Mouse (Mus musculus): ENCODE data around the gene Ppp1r26.

Ppp1r26 gene

DNA sequence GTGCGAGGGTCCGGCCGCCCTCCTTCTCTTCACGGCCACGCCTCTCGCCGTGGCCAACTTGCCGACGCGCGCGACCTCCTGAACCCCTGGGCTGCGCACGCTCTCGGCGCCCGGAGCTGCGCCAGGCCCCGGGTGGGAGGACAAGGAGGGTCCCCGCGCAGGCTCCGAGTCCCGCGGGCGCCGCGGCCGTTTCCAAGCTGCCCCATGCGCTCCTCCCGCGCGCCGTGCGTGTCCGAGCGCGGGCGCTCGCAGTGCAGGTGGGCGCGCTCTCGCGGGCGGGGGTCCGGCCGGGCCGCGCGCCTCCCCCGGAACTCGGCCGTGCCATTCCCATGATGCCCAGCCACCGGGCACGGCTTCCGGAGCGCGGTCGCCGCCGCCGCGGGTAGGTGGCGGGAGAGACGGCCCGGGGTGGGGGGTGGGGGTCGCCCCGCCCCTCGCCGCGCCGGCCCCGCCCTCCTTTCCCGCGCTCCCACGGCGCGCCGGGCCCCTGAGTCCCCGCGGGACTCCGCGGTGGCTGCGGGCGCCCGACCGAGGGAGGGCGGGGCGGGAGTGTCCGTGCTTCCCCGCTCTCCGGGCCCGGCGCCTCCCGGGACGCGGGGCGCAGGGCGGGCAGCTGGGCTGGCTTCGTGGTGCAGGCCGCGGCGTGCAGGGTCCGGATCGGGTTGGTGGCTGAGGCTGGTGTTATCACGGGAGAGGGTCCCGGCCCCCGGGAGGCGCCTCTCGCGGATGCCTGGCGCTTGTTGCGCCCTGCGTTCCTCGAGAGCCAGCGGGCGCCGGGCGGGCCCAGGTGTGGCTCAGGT, at the start of gene Ppp1r26:
Gene Ppp1r26 (plus strand): TSS at position 286 of the 800 bp plus-strand sequence.
- no peak for DNase-seq (ENCODE audit: low spot score in 2 of 2)

DNA sequence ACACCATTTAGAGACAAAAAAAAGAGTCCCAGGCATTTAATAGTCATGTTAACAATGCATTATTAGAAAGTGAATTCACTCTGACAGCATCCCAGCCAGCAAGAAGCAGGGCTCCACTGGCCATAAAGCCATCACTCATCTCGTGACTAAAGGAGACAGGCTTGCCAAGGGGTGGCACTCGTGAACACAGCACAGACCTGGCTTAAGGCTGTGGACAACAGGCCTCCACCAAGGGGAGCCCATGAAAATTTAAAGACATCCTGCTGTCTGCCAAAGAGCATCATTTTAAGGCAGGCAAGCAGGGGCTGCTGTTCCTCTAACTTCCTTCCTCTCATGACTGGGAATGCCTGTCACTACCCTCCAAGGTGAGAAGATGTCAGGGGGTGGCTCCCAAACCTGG, 49.7 kb upstream of the Ppp1r26 start:
- no peak for DNase-seq (ENCODE audit: low spot score in 2 of 2)

DNA sequence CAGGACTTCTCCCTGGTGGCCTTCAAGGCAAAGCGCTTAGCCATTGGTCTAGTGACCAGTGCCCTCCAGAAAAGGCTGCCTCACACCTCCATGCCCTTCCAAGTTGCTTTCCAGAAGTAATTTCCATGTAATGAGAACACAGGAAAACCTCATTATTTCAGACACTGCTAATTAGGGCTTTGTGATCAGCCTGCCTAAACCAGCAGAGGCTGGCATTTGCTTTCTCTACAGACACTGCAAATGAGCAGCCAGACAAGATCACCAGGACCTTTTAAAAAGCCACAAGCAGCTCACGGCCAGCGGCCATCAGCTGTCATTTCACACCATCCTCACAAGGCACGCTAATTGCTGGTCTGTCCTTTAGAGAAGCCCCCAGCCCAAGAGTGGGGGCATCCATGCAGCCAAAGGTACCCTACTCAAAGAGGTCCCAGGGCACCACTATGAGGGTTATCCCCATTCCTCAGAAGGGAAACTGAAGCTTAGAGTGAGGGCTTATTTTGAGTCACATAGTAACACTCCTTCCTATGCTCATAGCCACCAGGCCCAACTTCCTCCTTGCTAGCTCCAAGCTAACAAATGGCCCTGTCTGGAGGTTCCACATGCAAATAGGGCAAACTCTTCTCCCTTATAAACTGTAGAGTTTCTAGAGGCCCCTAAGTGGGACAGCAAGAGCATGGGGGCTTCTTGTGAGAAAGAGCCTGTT, 49.0 kb upstream of the Ppp1r26 start:
- no peak for DNase-seq (ENCODE audit: low spot score in 2 of 2)

DNA sequence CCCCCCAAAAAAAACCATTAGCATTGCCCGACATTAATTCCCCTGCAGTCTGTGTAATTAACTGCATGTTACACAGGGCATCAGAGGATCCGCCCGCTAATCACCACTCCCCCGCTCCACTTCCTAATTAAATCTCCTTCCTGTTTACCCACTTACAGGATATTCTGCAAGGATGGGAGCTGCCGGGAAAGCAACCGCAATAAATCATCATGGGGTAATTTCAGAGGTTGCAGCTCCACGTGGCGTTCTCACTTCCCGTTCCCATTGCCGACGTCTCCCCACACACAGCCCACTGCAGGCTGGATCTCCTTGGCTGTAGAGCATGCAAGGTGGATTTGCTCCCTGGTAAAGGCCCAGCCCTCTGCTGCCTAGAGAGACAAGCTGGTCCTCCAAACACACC, 45.0 kb upstream of the Ppp1r26 start:
- no peak for DNase-seq (ENCODE audit: low spot score in 2 of 2)

DNA sequence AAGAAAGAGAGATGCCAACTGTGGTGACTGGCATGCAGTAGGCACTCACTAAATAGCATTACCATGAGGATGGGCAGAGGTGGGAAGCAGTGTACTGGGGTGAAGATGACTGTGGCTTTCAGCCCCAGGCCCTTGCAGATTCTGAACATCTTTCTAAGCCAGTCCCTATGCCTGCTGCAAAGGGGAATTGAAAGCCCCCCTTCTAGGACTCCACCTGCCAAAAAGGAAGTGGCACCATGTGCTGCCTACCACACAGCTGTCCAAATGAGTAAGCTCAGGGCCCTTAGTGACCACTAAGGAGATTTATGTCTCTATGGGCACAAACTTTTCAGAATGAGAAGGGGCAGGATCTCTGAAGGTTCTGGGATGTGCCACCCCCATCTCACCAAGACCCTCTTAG, 44.5 kb upstream of the Ppp1r26 start:
- DNase-seq (ENCODE audit: low spot score in 2 of 2) = no peak

DNA sequence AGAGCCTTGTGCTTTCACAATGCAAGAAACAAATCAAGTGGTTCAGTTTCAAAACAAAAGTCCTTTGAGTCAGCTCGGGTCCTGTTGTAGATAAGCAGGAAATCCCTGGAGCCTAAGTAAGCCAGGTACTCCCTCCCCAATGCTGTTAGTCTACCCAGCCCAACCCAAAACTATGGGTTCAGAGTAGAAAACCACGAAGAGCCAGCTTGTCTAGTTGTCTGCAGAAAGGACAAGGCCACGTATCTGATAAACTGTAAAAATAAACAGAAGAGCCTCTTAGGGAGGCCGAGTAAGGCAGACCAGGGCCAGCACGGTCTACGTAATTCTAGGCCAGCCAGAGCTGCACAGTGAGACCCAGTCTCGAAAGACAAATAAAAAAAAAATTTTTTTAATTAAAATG, 38.8 kb upstream of the Ppp1r26 start:
- no peak for DNase-seq (ENCODE audit: low spot score in 2 of 2)

DNA sequence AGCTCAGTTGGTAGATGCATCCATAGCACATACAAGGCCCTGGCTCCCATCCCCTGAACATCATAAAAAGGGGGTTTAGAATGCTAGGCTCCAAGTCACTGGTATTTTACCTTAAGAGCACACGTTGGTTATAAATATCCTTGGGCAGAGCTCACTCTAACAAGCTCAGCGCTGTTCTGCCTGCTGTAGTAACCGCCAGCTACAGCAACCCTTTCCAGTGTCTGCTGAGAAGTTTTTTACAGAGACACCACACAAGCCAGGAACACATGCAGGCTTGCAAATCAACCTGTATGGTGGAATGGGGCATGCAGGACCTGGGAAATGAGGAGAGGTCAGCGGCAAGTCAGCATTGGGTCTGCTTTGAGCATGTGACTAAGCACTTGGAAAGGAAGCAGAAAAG, 37.5 kb upstream of the Ppp1r26 start:
- DNase-seq (ENCODE audit: low spot score in 2 of 2) = no peak

DNA sequence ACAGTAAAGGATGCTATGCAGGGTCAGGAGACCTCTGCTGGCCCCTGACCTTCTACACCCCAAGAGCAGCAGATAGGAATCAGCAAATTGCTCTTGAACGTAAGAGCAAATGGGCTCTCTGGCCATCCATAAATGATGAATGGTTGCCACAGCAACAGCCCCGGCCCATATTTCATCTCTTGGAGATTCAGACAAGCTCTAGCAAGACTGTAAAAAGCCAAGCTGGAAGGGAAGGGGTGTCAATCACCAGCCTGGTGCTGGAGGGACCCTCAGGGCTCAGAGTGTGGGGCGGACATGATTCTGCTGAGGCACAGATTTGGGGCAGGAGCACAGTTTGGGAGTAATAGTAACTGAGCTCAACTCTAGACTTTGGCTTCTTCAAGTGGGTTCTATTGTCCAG, 37.0 kb upstream of the Ppp1r26 start:
- DNase-seq (ENCODE audit: low spot score in 2 of 2) = no peak

DNA sequence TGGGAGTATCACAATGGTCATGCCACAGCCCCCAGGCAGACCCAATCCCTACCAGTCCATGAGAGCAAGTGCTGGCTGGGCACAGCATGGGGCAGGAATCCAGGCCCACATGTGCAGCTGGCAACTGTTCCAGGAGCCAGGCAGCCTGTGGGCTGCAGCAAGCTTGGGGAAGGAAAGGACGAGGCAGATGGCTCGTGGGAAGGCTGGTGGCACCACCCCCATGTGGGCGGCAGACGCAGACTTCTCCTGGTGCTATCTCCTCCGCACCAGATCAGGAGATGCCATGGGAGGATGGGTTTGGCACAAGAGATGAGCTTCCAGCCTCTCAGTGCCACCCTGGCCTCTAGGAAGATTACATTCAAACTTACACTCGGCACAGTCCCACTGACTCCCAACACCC, 33.7 kb upstream of the Ppp1r26 start:
- DNase-seq (ENCODE audit: low spot score in 2 of 2) = no peak

DNA sequence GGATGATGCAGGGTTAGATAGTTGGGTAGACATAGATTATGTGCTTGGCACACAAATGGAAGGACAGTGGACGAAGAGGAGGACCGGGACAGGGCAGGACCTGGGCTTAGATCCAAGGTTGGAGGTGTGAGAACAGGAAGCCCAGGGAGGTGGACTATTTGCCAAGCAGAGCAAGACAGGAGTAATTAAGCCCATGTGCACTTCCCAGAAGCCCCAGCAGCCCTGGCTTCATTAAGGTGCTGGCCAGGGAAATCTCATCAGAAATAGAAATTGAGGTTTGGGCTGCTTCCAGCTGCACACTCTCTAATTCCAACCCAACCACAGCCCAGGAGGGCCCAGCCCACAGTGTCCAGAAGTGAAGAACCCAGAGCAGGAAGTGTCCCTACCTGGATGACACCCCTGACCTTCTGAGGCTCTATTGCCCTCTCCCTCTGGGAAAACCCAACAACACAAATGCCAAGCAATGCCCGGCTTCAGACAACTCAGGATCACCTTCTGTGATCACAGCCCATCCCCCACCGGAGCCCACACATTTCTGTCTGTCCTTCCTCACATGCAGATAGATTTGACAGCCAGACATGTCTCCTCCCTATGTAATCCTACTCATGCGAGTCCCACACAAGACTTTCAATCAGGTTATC, 32.4 kb upstream of the Ppp1r26 start:
- DNase-seq (ENCODE audit: low spot score in 2 of 2) = no peak

DNA sequence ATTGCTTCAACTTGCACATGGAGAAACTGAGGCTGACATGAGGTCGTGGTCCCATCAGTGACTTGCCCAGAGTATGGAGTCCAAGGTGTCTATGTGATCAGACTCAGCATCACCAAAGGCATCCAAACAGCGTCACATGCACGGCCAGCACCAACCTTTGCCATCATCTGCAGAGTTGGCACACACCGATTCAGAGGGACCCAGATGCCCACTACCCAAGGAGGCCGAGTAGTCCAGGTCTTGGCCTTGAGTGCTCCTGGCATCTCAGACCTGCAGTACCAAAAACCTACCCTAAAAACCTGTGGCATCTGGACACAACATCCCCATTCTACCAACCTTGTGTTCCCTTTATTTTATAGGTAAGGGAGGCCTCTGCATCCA, 31.9 kb upstream of the Ppp1r26 start:
- DNase-seq (ENCODE audit: low spot score in 2 of 2) = no peak

DNA sequence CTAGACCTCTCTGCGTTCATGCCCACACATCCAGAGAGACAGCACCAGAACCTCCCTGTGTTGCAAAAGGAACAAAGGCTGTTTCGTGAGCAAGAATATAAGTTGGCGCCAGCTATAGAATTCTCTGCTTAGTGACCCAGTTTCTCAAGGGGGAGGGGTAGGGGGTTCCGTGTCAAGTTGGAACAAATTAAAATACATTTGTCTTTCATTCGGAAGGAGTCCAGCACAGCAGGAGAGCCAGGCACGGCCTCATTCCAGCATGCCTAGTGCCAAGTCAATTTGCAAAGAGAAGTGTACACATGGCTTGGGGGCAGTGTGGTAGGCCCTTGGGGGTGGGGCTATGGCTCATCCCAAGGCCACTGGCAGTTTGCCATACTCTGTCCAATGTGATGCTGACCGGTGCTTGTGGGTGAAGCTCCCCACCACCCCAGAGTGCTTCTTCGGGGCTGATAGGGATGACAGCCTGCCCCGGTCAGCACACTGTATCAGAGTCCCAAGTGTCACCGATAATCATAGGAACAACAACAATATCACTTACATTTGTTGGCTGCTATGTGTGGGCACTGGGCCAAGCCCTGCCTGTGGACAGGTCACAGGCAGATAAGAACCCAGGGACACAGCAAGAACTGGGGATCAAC, 31.1 kb upstream of the Ppp1r26 start:
- DNase-seq (ENCODE audit: low spot score in 2 of 2) = peak in 1 of 2 experiments; percentile 58

DNA sequence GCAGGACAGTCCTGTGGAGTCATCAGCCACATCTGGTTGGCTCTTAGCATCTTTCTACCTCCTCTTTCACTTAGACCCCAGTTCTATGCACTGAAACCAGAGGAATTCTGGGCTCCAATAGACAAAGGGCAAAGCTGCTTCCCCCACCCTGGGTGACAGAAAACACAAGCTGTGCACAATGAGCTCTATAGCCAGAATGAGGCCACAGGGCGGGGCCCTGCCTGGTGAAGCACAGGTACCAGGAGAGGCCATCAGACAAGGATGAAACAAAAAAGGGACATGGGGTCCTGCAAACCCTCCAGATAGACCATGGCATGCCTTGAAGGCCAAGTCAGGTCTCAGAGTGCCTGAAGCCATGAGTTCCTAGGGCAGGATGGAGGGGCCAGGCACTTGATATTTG, 30.1 kb upstream of the Ppp1r26 start:
- no peak for DNase-seq (ENCODE audit: low spot score in 2 of 2)

DNA sequence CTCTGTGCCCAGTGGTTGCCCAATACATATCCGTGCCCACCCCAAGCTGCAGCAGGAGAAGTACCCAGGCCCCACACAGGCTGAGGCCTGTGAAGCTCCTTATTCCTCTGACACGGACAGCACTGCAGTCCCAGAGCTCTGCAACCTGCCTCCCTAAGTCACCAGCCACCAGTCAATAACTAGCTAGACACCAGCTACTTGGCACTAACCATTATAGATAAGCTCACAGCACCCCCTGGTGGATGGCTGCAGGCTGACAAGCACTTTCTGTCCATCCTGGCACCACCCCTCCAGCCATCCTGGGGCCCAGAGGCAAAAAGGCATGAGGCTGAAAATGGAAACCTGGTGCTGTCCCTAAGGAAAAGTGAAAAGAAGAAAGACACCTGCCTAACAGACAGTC, 28.6 kb upstream of the Ppp1r26 start:
- DNase-seq (ENCODE audit: low spot score in 2 of 2) = peak; percentile 76 to 90

DNA sequence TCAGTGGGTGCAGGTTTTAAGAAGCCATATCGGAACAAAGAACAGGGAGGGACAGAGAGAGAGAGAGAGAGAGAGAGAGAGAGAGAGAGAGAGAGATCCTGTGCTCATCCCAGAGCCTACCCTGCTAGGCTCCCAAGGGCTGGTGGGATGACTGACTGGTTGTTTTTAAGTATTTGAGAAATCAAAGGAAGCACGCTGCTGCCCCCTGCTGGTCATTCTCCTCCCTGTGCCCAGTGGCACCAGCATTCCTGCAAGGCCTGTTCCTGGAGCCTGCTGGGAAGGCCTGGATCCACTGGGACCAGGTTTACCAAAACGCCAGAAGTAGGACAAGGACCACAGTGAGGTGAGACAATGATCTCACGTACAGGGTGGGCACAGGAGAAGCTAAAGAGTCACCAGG, 26.7 kb upstream of the Ppp1r26 start:
- DNase-seq (ENCODE audit: low spot score in 2 of 2) = peak; percentile 73 to 90

DNA sequence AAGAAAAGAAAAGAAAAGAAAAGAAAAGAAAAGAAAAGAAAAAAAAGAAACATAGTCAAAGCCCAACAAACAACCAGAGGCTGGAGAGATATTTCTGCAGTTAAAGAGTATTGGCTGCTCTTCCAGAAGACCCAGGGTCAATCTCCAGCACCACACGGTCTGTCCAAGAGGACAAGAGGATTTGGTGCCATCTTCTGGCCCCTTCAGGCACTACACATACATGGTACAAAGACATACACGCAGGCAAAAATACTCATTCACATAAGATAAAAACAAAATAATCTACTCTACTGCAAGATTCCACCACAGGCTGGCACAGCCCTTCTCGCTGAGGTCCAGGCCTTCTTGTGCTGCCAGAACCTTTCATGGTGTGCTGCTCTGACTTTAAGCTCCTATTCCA, 23.4 kb upstream of the Ppp1r26 start:
- DNase-seq (ENCODE audit: low spot score in 2 of 2) = no peak

DNA sequence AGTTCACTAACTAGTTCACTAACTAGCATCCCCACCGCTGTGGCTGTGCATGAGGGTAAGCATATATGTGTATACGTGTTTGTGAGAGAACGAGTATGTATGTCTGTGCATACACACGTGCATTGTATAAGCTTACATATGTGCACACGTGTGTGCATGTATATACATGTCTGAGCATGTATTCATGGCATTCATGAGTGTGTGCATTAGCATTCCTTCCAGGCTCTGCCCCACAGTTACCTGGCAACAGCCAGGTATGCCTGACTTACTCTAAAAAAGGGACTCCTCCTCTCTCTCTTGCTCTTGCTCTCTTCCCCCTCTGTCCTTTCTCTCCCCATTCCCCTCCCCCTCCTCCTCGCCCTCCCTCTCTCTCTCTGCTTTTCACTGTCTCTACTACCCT, 19.4 kb upstream of the Ppp1r26 start:
- no peak for DNase-seq (ENCODE audit: low spot score in 2 of 2)

DNA sequence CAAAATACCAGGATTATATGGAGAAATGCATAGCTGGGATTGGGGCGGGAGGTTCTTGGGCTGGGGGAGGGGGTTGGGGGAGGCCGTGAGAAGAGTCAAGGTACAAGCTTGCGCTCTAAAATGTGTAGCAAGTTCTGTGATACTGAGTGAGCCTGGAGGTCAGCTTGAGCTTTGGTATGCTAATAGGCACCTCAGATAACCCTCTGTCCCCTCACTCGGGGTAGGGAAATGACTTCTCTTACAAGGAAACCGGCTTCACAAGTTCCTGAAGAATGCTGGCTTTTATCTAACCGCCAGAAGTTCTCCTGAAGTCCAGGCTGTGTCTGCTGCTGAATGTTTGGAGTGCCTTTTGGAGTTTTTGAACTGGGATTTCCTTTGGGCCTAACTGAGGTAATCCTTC, 15.8 kb upstream of the Ppp1r26 start:
- DNase-seq (ENCODE audit: low spot score in 2 of 2) = no peak

DNA sequence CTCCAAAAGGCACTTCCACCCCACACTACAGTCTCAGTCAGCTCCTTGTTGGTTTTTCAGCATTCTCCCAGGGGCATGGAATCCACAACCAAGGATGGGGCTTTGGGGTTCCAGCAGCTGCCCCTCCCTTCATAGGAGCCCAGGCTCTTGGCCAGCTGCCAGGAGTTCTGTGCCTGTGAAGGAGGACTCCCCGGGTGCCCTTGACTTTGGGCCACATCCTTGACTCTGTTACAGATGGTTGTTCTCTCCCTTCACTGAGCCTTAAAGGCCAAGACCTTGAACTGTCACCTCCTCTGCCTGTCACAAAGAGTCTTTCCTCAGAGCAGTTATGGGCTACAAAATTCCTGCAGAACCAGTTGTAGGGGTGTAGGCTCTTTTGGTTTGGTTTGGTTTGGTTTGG, 13.8 kb upstream of the Ppp1r26 start:
- DNase-seq (ENCODE audit: low spot score in 2 of 2) = no peak

DNA sequence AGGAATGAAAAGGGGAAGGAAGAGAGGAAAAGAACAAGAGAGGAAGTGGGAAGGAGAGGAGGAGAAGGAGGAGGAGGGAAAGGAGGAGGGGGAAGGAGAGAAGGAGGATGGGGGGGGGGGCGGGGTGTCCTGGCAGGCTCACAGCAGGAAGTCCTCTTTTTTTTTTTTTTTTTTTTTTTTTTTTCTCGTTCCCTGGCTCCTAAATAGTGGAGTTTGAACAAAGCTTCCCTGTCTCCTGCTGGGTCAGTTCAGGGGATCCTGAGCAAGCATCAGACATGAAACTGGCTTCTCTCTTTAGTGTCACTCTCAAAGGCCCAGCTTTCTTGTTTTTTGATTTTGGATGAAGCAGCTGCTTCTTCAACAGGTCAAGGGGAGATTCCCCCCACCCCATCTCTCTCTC, 13.1 kb upstream of the Ppp1r26 start:
- no peak for DNase-seq (ENCODE audit: low spot score in 2 of 2)

DNA sequence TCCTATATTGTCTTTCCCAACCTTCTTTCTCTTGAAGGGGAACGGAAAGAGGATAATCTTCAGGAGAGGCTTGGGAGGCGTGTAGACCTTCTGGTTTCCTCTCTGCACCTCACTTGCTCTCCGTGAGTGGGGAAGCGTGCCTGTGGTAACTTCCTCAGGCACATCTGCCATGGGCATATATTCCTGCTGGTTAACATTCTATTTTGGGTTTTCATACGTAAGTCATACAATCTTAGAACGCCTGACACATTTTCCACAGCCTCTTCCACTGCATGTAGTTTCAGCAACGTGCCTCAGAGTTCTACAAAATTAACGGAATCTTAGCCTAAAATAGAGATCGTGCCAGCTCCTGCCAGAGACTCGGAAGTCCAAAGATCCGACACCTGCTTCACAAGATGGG, 11.2 kb upstream of the Ppp1r26 start:
- no peak for DNase-seq (ENCODE audit: low spot score in 2 of 2)

DNA sequence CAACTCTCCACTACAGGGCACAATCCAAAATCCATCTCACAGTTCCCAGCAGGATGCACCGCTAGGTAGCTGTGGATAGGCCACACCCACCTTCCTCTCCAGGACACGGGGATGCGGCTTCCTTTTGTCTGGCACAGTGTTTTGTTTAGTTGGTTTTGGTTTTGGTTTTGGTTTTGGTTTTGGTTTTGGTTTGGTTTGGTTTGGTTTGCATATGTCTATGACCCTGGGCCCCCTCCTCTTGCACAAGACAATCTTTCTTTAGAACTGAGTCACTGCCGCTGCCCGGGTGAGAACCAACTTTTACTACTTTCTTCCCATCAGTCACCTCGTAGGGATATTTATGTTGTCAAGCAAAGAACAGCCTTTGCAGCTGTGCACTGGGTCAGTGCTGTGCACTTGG, 5.8 kb upstream of the Ppp1r26 start:
- no peak for DNase-seq (ENCODE audit: low spot score in 2 of 2)

DNA sequence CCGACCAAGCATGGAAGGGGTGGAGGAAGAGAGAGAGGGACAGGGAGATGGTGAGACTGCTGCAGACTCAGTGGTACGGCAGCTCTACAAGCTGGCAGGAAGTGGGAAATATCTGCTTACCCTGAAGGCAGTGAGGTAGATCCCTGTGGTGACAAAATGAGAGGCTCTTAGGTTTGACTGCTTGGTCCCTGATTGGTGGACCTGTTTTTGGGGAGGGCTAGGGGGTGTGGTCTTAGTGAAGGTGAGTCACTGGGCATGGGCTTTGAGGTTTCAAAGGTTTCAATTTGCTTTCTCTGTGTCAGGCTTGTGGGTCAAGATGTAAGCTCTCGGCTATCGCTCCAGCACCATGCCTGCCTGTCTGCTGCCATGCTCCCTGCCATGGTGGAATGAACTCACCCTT, 1.5 kb upstream of the Ppp1r26 start:
- no peak for DNase-seq (ENCODE audit: low spot score in 2 of 2)
